27 mouse cellular contexts compared by ENCODE assay signal in the genomic region with DNA sequence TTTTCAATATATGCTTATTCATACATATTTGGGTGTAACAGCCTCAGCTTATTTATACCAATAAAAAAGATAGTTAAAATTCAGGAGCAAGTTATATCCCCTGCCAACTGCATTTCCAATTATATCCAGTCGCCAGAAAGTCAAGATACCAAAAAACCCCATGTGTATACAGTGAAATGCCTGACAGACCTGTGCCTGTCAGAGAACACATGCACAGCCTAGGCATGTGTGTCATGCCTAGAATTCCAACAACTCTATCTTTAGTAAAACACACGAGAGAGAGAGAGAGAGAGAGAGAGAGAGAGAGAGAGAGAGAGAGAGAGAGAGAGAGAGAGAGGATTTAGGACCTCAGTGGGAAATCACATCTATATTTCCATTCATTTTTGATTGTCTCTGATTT.
"Had no signal": no experiment of that assay in that cellular context is flagged by ENCODE, and none has a peak within 500 bp of the region (broad histone marks: within the 10 kb centered on the region; RNA-seq: fewer than 3 reads in every experiment).

No protein-coding gene starts in this region.

- H3K36me3 ChIP-seq: heart, embryonic 13.5 days; hindbrain, embryonic 12.5 days; intestine, embryonic 15.5 days; limb, embryonic 13.5 days; liver, embryonic 13.5 days; liver, embryonic 15.5 days had no signal

- H3K4me3 ChIP-seq: heart, adult 2 months; heart, embryonic 13.5 days; hindbrain, embryonic 12.5 days; intestine, embryonic 15.5 days; layer of hippocampus, adult 2 months; left cerebral cortex, adult 2 months; limb, embryonic 13.5 days; liver, embryonic 13.5 days; liver, embryonic 15.5 days had no signal

- H3K9me3 ChIP-seq: heart, embryonic 13.5 days; hindbrain, embryonic 12.5 days; intestine, embryonic 15.5 days; limb, embryonic 13.5 days; liver, embryonic 13.5 days; liver, embryonic 15.5 days had no signal

- ATAC-seq: hindbrain, embryonic 16.5 days; inflammation-experienced regulatory T-cells, adult 6 months; intestine, embryonic 15.5 days; intestine, postnatal 0 days; liver, postnatal 0 days had no signal

- H3K4me1 ChIP-seq: heart, embryonic 13.5 days; hindbrain, embryonic 12.5 days; intestine, embryonic 15.5 days; limb, embryonic 13.5 days; liver, embryonic 13.5 days; liver, embryonic 15.5 days had no signal

- H3K4me2 ChIP-seq: heart, embryonic 11.5 days; heart, embryonic 13.5 days; hindbrain, embryonic 12.5 days; hindbrain, embryonic 14.5 days; intestine, embryonic 15.5 days; limb, embryonic 13.5 days; liver, embryonic 11.5 days; liver, embryonic 13.5 days; liver, embryonic 15.5 days had no signal

- DNase-seq: gastrocnemius, postnatal 14 days; gastrocnemius, postnatal 36 days; heart, adult 2 months; heart, postnatal 10 days; heart, postnatal 36 days; kidney, adult 18-20 months; kidney, adult 8-10 months; kidney, postnatal 10 days; kidney, postnatal 25 days; kidney, postnatal 4 days; liver; liver, embryonic 13.5 days; liver, postnatal 0 days; lung, adult 2 months had no signal

- H3K27me3 ChIP-seq: heart, embryonic 13.5 days; hindbrain, embryonic 12.5 days; intestine, embryonic 15.5 days; limb, embryonic 13.5 days; liver, embryonic 13.5 days; liver, embryonic 15.5 days had no signal

- H3K9ac ChIP-seq: heart, embryonic 13.5 days; hindbrain, embryonic 12.5 days; hindbrain, embryonic 14.5 days; intestine, embryonic 15.5 days; limb, embryonic 13.5 days; liver, embryonic 13.5 days; liver, embryonic 15.5 days; liver, postnatal 0 days had no signal

- H3K27ac ChIP-seq: heart, adult 2 months; heart, embryonic 13.5 days; hindbrain, embryonic 12.5 days; hindbrain, embryonic 14.5 days; intestine, embryonic 15.5 days; layer of hippocampus, adult 2 months; left cerebral cortex, adult 2 months; limb, embryonic 13.5 days; liver, embryonic 13.5 days; liver, embryonic 15.5 days had no signal
